Mouse (Mus musculus) left cerebral cortex, adult 2 months (tissue): Measurements from ENCODE around the gene Hes7. TPM values are rescaled to one million over a fixed set of nuclear protein-coding genes. Genes with fewer than 3 reads are reported as not detected.
"Not testable (repeated sequence)": the region's sequence is repeated elsewhere in the genome, so short reads cannot be mapped to it uniquely, and the experiment has no call there.

ENCODE experiments used
- DNase-seq, 2 experiments: peaks; one replicate each; pipeline ENCODE4 v3.0.0; 2021 to 2022; ENCODE audit warnings: low spot score in 2 of 2, mixed read lengths in 1 of 2; ENCODE audit errors: extremely low spot score in 1 of 2
- H3K27ac ChIP-seq: fragments of 200-600 bp; 2 replicates; pipeline ENCODE4 v1.8.1; 2022
- H3K4me3 ChIP-seq: fragments of 200-600 bp; 2 replicates; pipeline ENCODE4 v1.8.1; 2022
- CTCF ChIP-seq: fragments of 200-600 bp; IDR thresholded peaks from 2 replicates; pipeline ENCODE4 v1.8.1; 2022; ENCODE audit warnings: antibody characterized with exemption, mild to moderate bottlenecking, moderate library complexity
- intact Hi-C: fragments of 180-260 bp; cut with DNase I; formaldehyde crosslinking; loops from one replicate; pipeline ENCODE4 v1.15.1; 2025
- total RNA-seq, 2 experiments: library from RNA; stranded (reverse); gene quantifications; 2 replicates each; pipeline ENCODE4 v1.2.3; 2021

The Hes7 gene
- total RNA-seq, 2 experiments from 2014 or later, result 0.57 to 0.82 TPM

- no peak for TF ChIP-seq CTCF
- H3K4me3 ChIP-seq, result peak overlapping the region; percentile 98
- intact Hi-C loops, result loop anchor here (1.0 kb wide), 1 partner anchor 16 kb away; no protein-coding TSS in a partner anchor
- peak in 1 of 2 experiments; percentile 20 for DNase-seq
- H3K27ac ChIP-seq, result peak overlapping the region; percentile 100
Measured at GRCm38 (mm10) chr11:69088856-69089615, 31.2 kb upstream of the Hes7 start.

- H3K4me3 ChIP-seq, result peak overlapping the region; percentile 98
- DNase-seq, result no peak
- no peak for TF ChIP-seq CTCF
- H3K27ac ChIP-seq, result peak overlapping the region; percentile 100
- intact Hi-C loops, result no loop called here
Measured at GRCm38 (mm10) chr11:69089616-69090290, 30.5 kb upstream of the Hes7 start.

GRCm38 (mm10) chr11:69090367-69090766 lies 29.8 kb upstream of the Hes7 start:
- DNase-seq, result no peak
- TF ChIP-seq CTCF, result no peak
- intact Hi-C loops, result no loop called here
- Histone ChIP-seq H3K4me3 (peak overlapping the region; percentile 98), H3K27ac (peak overlapping the region; percentile 100)

GRCm38 (mm10) chr11:69091566-69092385 lies 28.4 kb upstream of the Hes7 start:
- intact Hi-C loops, result no loop called here
- no peak for TF ChIP-seq CTCF
- peak overlapping the region; percentile 98; the same call in 1 of the 2 replicates for H3K4me3 ChIP-seq
- H3K27ac ChIP-seq, result no peak overlapping the region
- no peak for DNase-seq

GRCm38 (mm10) chr11:69092386-69092751 lies 27.8 kb upstream of the Hes7 start:
- intact Hi-C loops, result no loop called here
- H3K27ac ChIP-seq, result peak overlapping the region; percentile 48; the same call in 1 of the 2 replicates
- H3K4me3 ChIP-seq, result no peak overlapping the region
- peak; percentile 76 to 85 for DNase-seq
- peak; percentile 96 for TF ChIP-seq CTCF

- H3K27ac ChIP-seq, result peak overlapping the region; percentile 48; the same call in 1 of the 2 replicates
- no peak for DNase-seq
- TF ChIP-seq CTCF, result no peak
- H3K4me3 ChIP-seq, result no peak overlapping the region
- intact Hi-C loops, result no loop called here
Measured at GRCm38 (mm10) chr11:69092871-69093270, 27.3 kb upstream of the Hes7 start.

- intact Hi-C loops, H3K4me3 ChIP-seq, DNase-seq: not testable (repeated sequence)
- H3K27ac ChIP-seq, result peak overlapping the region; percentile 99
Measured at GRCm38 (mm10) chr11:69093856-69094255, 26.3 kb upstream of the Hes7 start.

- Histone ChIP-seq H3K4me3 (peak within 1 kb of the TSS; percentile 87), H3K27ac (peak within 1 kb of the TSS; percentile 99)
- peak; percentile 98 to 100 for DNase-seq
- intact Hi-C loops, result loop anchor here (5.0 kb wide), 1 partner anchor 317 kb away; the partner anchor contains the start of gene Kdm6b
- no peak for TF ChIP-seq CTCF
Measured at GRCm38 (mm10) chr11:69094697-69095429, 25.3 kb upstream of the Hes7 start, which contains the start of gene Per1. TSS of gene Per1 (plus strand) at chr11:69095217.

- Histone ChIP-seq H3K27ac (peak overlapping the region; percentile 99), H3K4me3 (peak overlapping the region; percentile 87)
- intact Hi-C loops, result loop anchor here (5.0 kb wide), 1 partner anchor 317 kb away; the partner anchor contains the start of gene Kdm6b
- DNase-seq, result no peak
- no peak for TF ChIP-seq CTCF
Measured at GRCm38 (mm10) chr11:69095511-69096231, 24.5 kb upstream of the Hes7 start.

- no peak for DNase-seq
- TF ChIP-seq CTCF, result no peak
- H3K27ac ChIP-seq, result peak overlapping the region; percentile 99
Measured at GRCm38 (mm10) chr11:69096360-69096986, 23.7 kb upstream of the Hes7 start.

More at GRCm38 (mm10) chr11:69096360-69096986, 23.7 kb upstream of the Hes7 start:
- intact Hi-C loops, result loop anchor here (5.0 kb wide), 1 partner anchor 316 kb away; the partner anchor contains the start of gene Kdm6b
- peak overlapping the region; percentile 87 for H3K4me3 ChIP-seq
